Mouse (Mus musculus): ENCODE measurements around the gene Tarbp1. TPM values are rescaled to one million over a fixed set of nuclear protein-coding genes. Genes with fewer than 3 reads are reported as not detected.
A peak's percentile ranks its signal among the peaks of the same experiment; 100 is the strongest.
"Not testable (repeated sequence)": the region's sequence is repeated elsewhere in the genome, so short reads cannot be mapped to it uniquely, and the experiment has no call there.

Tarbp1 gene
- polyA plus RNA-seq, 1 experiment from 2014 or later, result 2.3 TPM

DNA sequence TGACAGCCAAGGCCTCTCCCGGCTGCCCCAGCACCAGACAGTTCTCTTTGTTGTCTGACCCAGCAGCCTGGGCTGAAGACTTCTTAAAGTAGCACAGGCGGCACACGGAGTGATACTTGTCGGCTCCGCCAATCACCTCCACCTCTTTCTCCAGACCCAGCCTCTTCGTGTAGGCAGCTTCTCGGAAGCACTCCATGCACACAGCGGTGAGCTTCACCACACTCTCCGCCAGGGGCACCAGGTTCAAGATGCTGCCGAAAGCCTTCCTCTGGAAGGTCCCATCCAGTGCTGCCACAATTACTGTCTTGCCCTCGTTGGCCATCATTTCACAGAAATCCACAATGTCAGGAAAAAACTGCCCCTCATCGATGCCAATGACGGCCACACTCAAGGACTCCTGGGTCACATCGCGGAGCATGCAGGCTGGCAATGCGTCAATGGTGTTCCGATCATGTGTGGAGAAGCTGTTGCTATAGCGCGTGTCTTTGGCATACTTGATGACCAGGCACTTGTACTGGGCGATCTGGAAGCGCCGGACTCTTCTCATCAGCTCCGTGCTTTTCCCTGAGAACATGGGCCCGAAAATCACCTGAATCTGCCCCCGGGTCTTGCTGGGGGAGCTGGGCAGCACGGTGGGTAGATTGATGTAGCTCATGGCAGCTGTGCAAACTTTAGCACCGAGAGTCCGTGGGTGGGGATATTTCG, 1.4 kb upstream of the Tarbp1 start:
- H3K4me1 ChIP-seq (replicated peaks; ENCODE audit: control insufficient read depth, insufficient read depth, low read length); H3K9ac ChIP-seq (ENCODE audit: low read depth, low read length); H3K4me3 ChIP-seq (ENCODE audit: low read depth, low read length); H3K27ac ChIP-seq (ENCODE audit: low read depth, low read length); H3K9me3 ChIP-seq (ENCODE audit: control insufficient read depth, low read length); DNase-seq (ENCODE audit: low spot score); H3K4me2 ChIP-seq (replicated peaks; ENCODE audit: low read depth, low read length); H3K36me3 ChIP-seq (ENCODE audit: control insufficient read depth, insufficient read depth, low read length); ATAC-seq (ENCODE audit: low FRiP score); H3K27me3 ChIP-seq (ENCODE audit: control insufficient read depth, insufficient read depth, low read length): not testable (repeated sequence)
- WGBS, result 49% methylated on average over 29 of the region's 29 CpGs

DNA sequence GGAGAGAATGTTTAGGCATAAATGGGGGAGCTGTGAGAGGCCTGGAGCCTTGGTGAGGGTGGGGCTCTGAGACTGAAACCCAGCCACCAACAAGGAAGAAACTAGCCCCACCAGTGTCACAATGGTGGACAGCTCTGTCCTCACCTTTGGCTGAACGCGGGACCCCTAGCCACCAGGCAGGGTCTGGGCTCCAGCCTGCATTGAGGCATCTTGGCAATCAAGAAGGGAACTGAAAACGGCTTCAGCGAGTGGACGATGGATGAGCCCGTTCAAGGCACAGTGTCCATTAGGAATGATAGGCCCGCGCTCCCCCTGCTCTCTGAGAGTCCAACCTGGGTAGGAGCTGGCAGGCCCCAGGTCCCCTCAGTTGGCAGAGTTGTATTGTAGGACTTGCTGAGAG, 873 bp upstream of the Tarbp1 start:
- H3K27me3 ChIP-seq (ENCODE audit: control insufficient read depth, insufficient read depth, low read length); H3K36me3 ChIP-seq (ENCODE audit: control insufficient read depth, insufficient read depth, low read length); DNase-seq (ENCODE audit: low spot score); H3K9ac ChIP-seq (ENCODE audit: low read depth, low read length); H3K4me1 ChIP-seq (replicated peaks; ENCODE audit: control insufficient read depth, insufficient read depth, low read length); H3K4me3 ChIP-seq (ENCODE audit: low read depth, low read length); H3K4me2 ChIP-seq (replicated peaks; ENCODE audit: low read depth, low read length); ATAC-seq (ENCODE audit: low FRiP score); H3K9me3 ChIP-seq (ENCODE audit: control insufficient read depth, low read length); H3K27ac ChIP-seq (ENCODE audit: low read depth, low read length): not testable (repeated sequence)
- WGBS, result 44% methylated on average over 8 of the region's 8 CpGs

DNA sequence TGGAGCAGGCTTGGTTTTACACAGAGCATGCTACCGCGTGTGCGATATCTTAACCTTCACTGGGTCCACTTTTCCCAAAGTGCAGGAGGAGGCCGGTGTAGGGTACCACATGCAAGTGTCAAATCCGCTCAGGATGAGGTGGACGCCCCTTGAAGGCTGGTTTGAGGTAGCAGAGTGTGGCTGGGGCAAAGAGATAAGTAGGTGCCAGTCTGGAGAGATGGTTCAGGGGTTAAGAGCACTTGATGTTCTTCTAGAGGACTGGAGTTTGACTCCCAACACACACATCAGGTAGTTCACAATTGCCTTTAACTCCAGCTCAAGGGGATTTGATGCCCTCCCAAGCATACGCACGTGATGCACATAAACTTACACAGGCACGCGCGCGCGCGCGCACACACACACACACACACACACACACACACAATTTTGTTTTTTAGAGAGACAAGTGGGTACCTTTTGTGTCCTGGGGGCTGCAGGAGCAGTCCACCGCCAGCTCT, 1.0 kb downstream of the Tarbp1 start:
- no peaks in the 10 kb centered on the region for H3K9me3 ChIP-seq (ENCODE audit: control insufficient read depth, low read length)
- peak overlapping the region; percentile 74 for H3K4me3 ChIP-seq (ENCODE audit: low read depth, low read length)
- H3K36me3 ChIP-seq (ENCODE audit: control insufficient read depth, insufficient read depth, low read length), result no peaks in the 10 kb centered on the region
- ATAC-seq (ENCODE audit: low FRiP score) (no peak), DNase-seq (ENCODE audit: low spot score) (no peak)
- H3K27me3 ChIP-seq (ENCODE audit: control insufficient read depth, insufficient read depth, low read length), result peaks cover 3% of the 10 kb centered on the region; the same call in 1 of the 2 replicates
- WGBS, result 13% methylated on average over 16 of the region's 16 CpGs
- H3K4me1 ChIP-seq (replicated peaks; ENCODE audit: control insufficient read depth, insufficient read depth, low read length), result 0 out of 2 replicates have a peak, but pooled peaks cover 2% of the 10 kb centered on the region
- H3K27ac ChIP-seq (ENCODE audit: low read depth, low read length), result no peak overlapping the region
- H3K9ac ChIP-seq (ENCODE audit: low read depth, low read length), result peak overlapping the region; percentile 61
- peak overlapping the region; percentile 72 for H3K4me2 ChIP-seq (replicated peaks; ENCODE audit: low read depth, low read length)

DNA sequence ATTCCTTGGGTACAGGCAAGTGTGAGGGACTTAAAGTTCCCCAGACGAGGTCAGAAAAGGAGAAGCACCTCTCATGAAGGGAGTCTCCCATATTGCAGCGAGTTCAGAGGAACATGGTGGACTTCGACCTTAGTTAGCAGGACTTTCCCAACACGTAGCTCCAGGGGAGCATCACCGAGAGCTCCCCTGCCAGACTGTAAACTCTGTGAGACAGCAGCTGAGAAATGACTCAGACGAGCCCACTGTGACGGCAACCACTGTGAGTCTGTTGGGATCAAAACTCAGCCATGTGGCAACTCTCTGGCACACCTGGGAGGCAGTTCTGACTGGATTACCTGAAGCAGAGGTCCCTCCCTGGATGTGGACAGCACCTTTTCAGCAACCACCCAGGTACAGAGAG, 10.8 kb downstream of the Tarbp1 start:
- no peaks in the 10 kb centered on the region for H3K9me3 ChIP-seq (ENCODE audit: control insufficient read depth, low read length)
- no peak overlapping the region for H3K4me3 ChIP-seq (ENCODE audit: low read depth, low read length)
- H3K4me2 ChIP-seq (replicated peaks; ENCODE audit: low read depth, low read length), result no peak overlapping the region
- H3K4me1 ChIP-seq (replicated peaks; ENCODE audit: control insufficient read depth, insufficient read depth, low read length), result no peaks in the 10 kb centered on the region
- ATAC-seq (ENCODE audit: low FRiP score) (no peak), DNase-seq (ENCODE audit: low spot score) (no peak)
- 86% methylated on average over 7 of the region's 7 CpGs for WGBS
- no peak overlapping the region for H3K9ac ChIP-seq (ENCODE audit: low read depth, low read length)
- no peaks in the 10 kb centered on the region for H3K27me3 ChIP-seq (ENCODE audit: control insufficient read depth, insufficient read depth, low read length)
- no peak overlapping the region for H3K27ac ChIP-seq (ENCODE audit: low read depth, low read length)
- H3K36me3 ChIP-seq (ENCODE audit: control insufficient read depth, insufficient read depth, low read length), result 0 out of 2 replicates have a peak, but pooled peaks cover 3% of the 10 kb centered on the region

DNA sequence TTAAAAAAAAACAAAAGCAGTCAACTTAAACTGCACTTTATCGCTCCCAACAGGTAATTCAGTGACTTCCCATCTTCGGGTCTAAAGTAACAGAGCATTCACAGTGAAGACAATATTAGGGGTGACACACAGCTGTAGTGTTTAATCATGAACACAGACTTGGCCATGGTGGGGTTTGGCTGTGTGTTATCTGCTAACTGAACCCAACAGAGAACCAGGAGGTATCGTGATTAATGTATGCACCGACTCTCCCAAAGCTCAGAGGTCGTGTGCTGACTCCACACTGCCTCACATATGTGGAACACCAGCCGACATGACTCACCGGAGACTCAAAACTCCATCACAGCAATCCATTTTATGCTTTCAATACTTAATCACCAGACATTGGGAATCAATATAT, 13.1 kb downstream of the Tarbp1 start:
- WGBS, result 90% methylated on average over 7 of the region's 7 CpGs
- Histone ChIP-seq H3K27me3 (ENCODE audit: control insufficient read depth, insufficient read depth, low read length) (no peaks in the 10 kb centered on the region), H3K4me1 (replicated peaks; ENCODE audit: control insufficient read depth, insufficient read depth, low read length) (no peaks in the 10 kb centered on the region), H3K9me3 (ENCODE audit: control insufficient read depth, low read length) (no peaks in the 10 kb centered on the region), H3K9ac (ENCODE audit: low read depth, low read length) (no peak overlapping the region), H3K4me2 (replicated peaks; ENCODE audit: low read depth, low read length) (no peak overlapping the region), H3K4me3 (ENCODE audit: low read depth, low read length) (no peak overlapping the region), H3K36me3 (ENCODE audit: control insufficient read depth, insufficient read depth, low read length) (0 out of 2 replicates have a peak, but pooled peaks cover 3% of the 10 kb centered on the region), H3K27ac (ENCODE audit: low read depth, low read length) (no peak overlapping the region)
- no peak for DNase-seq (ENCODE audit: low spot score)
- no peak for ATAC-seq (ENCODE audit: low FRiP score)

DNA sequence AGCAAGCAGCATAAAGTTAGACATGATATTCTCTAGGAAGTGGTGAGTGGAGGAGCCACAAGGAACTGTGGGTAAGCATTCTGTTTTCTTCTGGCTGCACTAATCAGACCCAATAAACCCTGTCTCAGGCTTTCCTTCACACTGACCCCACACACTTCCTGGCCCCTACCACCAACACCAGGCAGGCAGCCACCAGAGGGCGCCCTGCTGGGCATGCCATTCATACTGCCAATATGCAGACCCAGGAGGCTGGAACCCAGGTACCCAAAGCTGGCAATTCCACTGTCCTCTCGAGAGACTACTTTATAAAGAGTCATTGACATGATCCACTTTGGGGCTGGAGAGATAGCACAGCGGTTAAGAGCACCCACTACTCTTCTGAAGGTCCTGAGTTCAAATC, 14.6 kb downstream of the Tarbp1 start:
- Histone ChIP-seq H3K27ac (ENCODE audit: low read depth, low read length) (no peak overlapping the region), H3K36me3 (ENCODE audit: control insufficient read depth, insufficient read depth, low read length) (0 out of 2 replicates have a peak, but pooled peaks cover 3% of the 10 kb centered on the region), H3K9ac (ENCODE audit: low read depth, low read length) (no peak overlapping the region), H3K4me2 (replicated peaks; ENCODE audit: low read depth, low read length) (no peak overlapping the region), H3K4me3 (ENCODE audit: low read depth, low read length) (no peak overlapping the region), H3K9me3 (ENCODE audit: control insufficient read depth, low read length) (no peaks in the 10 kb centered on the region), H3K27me3 (ENCODE audit: control insufficient read depth, insufficient read depth, low read length) (no peaks in the 10 kb centered on the region), H3K4me1 (replicated peaks; ENCODE audit: control insufficient read depth, insufficient read depth, low read length) (no peaks in the 10 kb centered on the region)
- WGBS, result 55% methylated on average over 3 of the region's 3 CpGs
- ATAC-seq (ENCODE audit: low FRiP score), result no peak
- DNase-seq (ENCODE audit: low spot score), result peak; percentile 47

DNA sequence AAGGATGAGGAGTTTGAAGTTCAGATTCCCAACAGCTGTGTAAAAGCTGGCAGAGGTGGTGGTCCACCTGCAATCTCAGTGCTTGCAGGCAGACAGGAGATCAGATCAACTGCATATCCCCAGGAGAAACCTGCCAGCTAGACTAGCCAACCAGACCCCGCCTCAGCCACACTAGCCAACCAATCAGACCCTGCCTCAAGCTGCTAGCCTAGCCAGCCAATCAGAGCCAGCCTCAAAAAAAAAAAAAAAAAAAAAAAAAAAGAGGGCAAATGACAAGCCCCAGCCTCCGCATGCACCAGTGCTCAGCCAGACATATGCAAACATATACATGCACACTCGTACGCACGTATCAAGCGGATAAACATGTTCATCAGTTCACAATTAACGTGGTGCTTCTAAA, 19.5 kb downstream of the Tarbp1 start:
- WGBS, result 83% methylated on average over 7 of the region's 7 CpGs
- Histone ChIP-seq H3K36me3 (ENCODE audit: control insufficient read depth, insufficient read depth, low read length) (peaks cover 2% of the 10 kb centered on the region; the same call in 1 of the 2 replicates), H3K9me3 (ENCODE audit: control insufficient read depth, low read length) (no peaks in the 10 kb centered on the region), H3K4me3 (ENCODE audit: low read depth, low read length) (no peak overlapping the region), H3K9ac (ENCODE audit: low read depth, low read length) (no peak overlapping the region), H3K4me2 (replicated peaks; ENCODE audit: low read depth, low read length) (no peak overlapping the region), H3K4me1 (replicated peaks; ENCODE audit: control insufficient read depth, insufficient read depth, low read length) (no peaks in the 10 kb centered on the region), H3K27ac (ENCODE audit: low read depth, low read length) (no peak overlapping the region), H3K27me3 (ENCODE audit: control insufficient read depth, insufficient read depth, low read length) (no peaks in the 10 kb centered on the region)
- ATAC-seq (ENCODE audit: low FRiP score) (peak; percentile 47; the same call in 1 of the 2 replicates), DNase-seq (ENCODE audit: low spot score) (peak; percentile 14)

DNA sequence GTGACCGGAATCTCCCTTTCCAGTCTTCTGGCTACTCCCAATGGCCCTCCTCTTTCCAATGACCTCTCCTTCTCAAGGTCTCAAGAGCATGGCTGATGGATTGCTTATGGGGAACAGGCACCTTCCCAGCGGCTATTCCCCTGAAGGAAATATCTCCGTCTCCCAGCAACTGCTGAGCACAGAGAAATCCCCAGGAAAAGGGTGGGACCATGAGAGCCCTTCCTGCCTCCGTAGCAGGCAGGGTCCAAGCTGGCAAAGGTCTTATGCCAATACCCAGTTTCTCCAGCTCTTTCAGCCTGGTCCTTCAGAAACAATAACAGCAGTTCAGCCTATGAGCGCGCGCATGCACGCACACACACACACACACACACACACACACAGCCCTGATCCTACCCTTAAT, 23.7 kb downstream of the Tarbp1 start:
- DNase-seq (ENCODE audit: low spot score), result no peak
- Histone ChIP-seq H3K36me3 (ENCODE audit: control insufficient read depth, insufficient read depth, low read length) (peaks cover 2% of the 10 kb centered on the region; the same call in 1 of the 2 replicates), H3K27ac (ENCODE audit: low read depth, low read length) (no peak overlapping the region), H3K4me3 (ENCODE audit: low read depth, low read length) (no peak overlapping the region), H3K4me2 (replicated peaks; ENCODE audit: low read depth, low read length) (no peak overlapping the region), H3K4me1 (replicated peaks; ENCODE audit: control insufficient read depth, insufficient read depth, low read length) (no peaks in the 10 kb centered on the region), H3K9ac (ENCODE audit: low read depth, low read length) (no peak overlapping the region), H3K27me3 (ENCODE audit: control insufficient read depth, insufficient read depth, low read length) (no peaks in the 10 kb centered on the region), H3K9me3 (ENCODE audit: control insufficient read depth, low read length) (no peaks in the 10 kb centered on the region)
- no peak for ATAC-seq (ENCODE audit: low FRiP score)
- 94% methylated on average over 8 of the region's 8 CpGs for WGBS

DNA sequence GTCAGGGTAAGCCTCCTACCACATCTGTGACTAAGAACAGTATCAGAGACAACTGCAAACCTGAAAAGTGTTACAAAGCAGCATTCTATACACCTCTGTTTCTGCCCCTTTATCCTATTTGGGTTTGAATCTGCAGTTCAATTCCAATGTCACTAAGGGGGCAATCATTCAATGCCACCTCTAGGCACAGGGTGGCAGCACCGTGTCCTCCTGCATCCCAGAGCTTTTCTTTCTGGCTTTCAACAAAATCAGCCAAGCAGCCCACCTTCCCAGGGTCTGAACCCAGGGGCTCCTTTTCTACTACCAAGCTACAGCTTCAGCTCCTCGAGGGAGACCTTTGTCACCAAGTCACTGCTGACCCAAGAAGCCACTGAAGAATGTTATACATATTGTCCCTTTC, 35.9 kb downstream of the Tarbp1 start:
- Histone ChIP-seq H3K4me2 (replicated peaks; ENCODE audit: low read depth, low read length) (no peak overlapping the region), H3K4me1 (replicated peaks; ENCODE audit: control insufficient read depth, insufficient read depth, low read length) (no peaks in the 10 kb centered on the region), H3K4me3 (ENCODE audit: low read depth, low read length) (no peak overlapping the region), H3K27me3 (ENCODE audit: control insufficient read depth, insufficient read depth, low read length) (no peaks in the 10 kb centered on the region), H3K27ac (ENCODE audit: low read depth, low read length) (no peak overlapping the region), H3K36me3 (ENCODE audit: control insufficient read depth, insufficient read depth, low read length) (no peaks in the 10 kb centered on the region), H3K9ac (ENCODE audit: low read depth, low read length) (no peak overlapping the region), H3K9me3 (ENCODE audit: control insufficient read depth, low read length) (no peaks in the 10 kb centered on the region)
- WGBS, result 60% methylated on average over 2 of the region's 2 CpGs
- no peak for ATAC-seq (ENCODE audit: low FRiP score)
- no peak for DNase-seq (ENCODE audit: low spot score)

All from hindbrain, embryonic 11.5 days (tissue).